Mouse (Mus musculus) T-helper 2 cell (primary cell): ENCODE results near the gene Polg2.
"Not testable (repeated sequence)": the region's sequence is repeated elsewhere in the genome, so short reads cannot be mapped to it uniquely, and the experiment has no call there.

Experiments
- in situ Hi-C: fragments of 300-600 bp; cut with MboI, MseI; formaldehyde crosslinking; loops from one replicate; pipeline ENCODE4 v1.15.1; 2025; ENCODE audit warnings: high pct_unique_total_duplicates

The Polg2 gene

GRCm38 (mm10) chr11:106779388-106780088, at the start of gene Polg2:
Gene Polg2, minus strand, starts transcription at chr11:106779537.
- in situ Hi-C loops = loop anchor here (10.0 kb wide), 1 partner anchor 245 kb away; no protein-coding TSS in a partner anchor

DNA sequence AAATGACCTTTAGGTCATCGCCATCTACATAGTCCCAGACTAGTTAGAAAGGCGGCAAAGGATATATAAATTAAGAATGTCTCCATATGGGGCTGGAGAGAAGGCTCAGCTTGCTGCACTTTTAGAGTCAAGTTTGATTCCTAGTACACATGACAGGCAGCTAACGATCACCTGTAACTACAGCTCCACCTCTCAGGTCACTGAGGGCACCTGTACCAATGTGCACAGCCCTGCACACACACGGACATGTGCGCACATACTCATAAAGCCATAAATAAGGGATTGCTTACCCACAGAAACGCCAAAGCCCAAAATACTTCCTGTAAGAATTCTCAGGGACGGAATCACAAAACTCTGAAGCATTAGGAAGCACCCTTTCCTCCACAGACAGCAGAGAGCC, 48.7 kb upstream of the Polg2 start:
- in situ Hi-C loops = no loop called here

DNA sequence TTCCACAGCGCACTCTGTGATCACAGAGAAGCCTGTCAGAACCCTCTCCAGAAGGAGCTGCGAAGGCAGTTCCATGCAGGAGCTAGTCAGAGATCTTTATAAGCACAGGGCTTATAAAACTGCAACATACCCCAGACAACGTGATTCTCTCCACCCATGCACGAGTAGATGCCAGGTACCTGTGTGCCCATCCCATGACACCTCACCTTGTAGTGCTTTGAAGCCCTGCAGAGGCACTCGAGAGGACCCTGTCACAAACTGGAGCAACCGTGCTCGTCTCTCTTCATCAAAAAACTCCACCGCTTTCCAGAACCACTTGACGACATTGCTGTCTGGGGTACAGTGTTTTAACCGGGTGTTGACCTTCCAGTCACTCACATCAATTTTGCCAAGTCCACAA, 45.1 kb upstream of the Polg2 start:
- in situ Hi-C loops = no loop called here

GRCm38 (mm10) chr11:106823741-106824140, 44.4 kb upstream of the Polg2 start:
- in situ Hi-C loops = no loop called here

- in situ Hi-C loops = no loop called here
Observed at GRCm38 (mm10) chr11:106822911-106823310, 43.6 kb upstream of the Polg2 start.

GRCm38 (mm10) chr11:106822491-106822890, 43.2 kb upstream of the Polg2 start:
- in situ Hi-C loops = no loop called here

DNA sequence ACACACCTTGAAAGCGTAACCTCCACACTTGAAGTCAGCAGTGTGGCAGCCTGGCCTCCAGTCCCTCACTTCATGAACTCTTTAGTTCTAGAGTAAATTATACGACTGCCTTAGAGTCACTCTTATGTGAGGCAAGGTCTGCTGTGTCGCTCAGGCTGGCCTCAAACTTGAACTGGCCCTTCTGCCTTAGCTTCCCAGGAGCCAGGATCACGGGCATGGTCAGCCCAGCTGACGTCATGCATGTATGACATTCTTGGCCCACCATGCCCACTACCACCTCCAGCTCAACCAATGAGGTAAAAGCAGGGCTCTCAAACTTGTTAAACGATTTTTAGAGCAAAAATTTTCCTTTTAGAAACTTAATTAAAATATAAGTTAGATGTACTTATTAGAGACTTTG, 42.1 kb upstream of the Polg2 start:
- in situ Hi-C loops = no loop called here

DNA sequence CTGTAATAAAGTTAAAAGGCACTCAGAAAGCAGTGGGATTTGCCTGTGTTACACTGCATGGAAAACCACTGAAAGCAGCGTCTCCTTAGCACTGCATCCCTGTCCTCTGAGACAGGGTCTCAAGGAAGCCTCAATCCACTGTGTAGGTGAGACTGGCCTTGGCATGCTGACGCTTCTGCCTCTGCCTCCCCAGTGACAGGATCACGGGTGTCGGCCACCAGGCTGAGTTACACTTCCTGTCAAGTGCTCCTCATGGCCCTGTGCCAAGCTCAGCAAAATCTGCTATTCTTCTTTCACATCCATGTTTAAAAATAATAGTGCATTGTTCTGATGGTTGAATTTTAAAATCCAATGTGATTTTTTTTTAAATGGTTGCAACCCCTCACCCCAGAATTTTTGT, 41.6 kb upstream of the Polg2 start:
- in situ Hi-C loops = no loop called here

DNA sequence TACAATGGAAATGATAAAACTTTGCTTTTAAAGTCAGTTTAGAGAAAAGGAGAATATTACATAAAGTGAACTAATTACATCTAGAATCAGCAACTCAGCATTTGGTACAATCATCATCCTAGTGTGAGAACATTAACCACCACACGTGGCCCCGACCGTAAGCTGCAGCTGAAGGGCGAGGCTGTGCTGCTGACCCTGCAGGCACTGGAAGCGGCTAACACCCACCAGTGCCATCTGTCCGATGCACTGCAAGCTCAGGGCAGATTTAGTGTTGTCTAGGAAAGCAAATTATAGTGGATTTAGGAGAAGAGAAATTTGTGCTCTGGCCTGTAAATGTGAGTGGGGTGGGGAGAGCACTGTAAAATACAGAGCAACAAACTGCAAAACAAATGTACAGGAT, 40.9 kb upstream of the Polg2 start:
- in situ Hi-C loops = no loop called here

DNA sequence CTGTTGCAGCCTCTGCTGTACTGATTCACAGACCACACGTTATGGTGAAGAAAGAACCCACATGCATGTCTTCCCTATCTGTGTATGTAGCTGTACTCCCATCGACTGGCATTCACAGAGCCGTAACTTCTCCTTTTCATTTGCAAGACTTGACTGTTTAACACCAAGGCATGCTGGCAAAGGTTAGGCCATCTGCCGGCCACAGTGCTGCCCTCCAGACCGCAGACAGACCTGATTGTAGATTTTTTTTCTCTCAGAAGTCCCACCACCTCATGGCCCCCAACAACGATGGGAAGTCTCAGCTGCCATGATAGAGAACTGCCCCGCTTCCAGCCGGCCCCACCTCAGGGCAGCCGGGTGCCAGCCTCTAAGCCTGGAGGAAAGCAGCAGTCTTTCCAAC, 40.3 kb upstream of the Polg2 start:
- in situ Hi-C loops = no loop called here

DNA sequence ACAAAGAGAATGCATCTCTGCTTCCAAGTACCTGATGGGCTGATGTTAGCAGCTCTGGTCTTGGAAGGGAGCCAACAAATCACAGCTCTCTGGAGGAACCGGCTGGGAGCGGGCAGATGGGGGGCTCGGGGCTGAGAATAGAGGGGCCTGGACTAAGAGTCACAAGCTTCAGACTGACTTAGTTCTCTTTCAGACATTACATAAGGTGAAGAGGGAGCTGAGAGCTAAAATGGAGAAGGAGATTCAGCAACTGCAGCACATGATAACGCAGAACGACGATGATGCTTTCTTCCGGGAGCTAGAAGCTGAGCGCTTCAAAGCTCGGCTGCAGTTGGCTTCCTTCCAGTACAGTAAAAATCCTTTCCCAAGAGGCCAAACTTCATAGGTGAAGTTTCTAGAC, 39.0 kb upstream of the Polg2 start:
- in situ Hi-C loops = no loop called here

- in situ Hi-C loops = no loop called here
Observed at GRCm38 (mm10) chr11:106817808-106818207, 38.5 kb upstream of the Polg2 start.

- in situ Hi-C loops = no loop called here
Observed at GRCm38 (mm10) chr11:106817156-106817555, 37.8 kb upstream of the Polg2 start.

DNA sequence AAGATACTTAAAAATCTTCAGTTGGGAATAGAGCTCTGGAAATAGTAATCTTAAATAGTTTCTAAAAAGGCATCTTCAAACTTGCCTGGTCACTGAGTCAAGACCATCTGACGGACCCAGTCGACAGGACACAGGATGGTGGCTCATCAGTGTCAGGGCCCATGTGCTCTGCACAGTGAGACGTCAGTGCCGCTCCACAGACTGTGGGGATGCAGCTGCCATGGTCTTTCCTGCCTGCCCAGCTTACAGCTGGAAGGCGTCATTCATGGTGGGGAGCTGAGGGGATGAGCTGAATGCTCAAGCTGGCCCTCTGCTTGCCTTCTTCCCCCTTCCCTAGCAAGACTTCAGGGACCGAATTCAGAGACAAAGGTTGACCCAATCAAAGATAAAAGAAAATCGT, 37.0 kb upstream of the Polg2 start:
- in situ Hi-C loops = no loop called here

DNA sequence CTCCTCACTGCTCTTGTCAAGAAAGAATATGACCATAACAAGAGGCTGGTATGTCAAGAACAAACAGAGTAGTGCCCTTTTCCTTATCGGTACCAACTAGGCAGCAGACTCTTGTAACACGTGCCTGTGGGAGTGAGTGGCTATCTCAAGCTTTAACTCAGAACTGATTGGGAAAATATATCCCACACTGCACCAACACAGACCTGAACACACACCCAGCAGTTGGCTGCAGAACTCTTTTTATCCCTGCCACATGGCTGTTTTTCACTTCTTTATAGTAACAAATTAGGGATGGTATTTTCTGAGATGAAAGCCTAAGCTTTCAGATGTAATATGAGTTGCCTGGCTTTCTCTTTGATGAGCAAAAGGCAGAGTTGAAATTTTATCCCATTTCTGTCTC, 36.4 kb upstream of the Polg2 start:
- in situ Hi-C loops = no loop called here

DNA sequence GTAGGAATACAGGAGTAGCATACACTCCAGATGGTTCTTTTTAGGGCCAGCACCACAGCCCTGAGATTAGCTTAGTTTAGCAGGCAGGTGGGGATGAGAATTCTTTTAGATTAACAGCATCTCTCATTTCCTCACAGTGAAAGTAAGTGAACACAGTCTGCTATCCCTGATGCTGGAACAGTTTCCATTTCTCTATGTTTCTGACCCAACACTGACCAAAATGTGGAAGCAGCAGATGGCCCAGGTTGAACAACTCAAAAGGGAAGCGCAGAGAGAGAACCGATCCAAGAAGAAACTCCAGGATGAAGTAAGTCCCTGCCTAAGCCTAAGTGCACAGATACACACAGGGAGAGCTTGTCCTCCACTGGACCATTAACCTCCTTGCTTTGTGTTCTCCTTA, 36.0 kb upstream of the Polg2 start:
- in situ Hi-C loops = no loop called here

GRCm38 (mm10) chr11:106814601-106815320, 35.4 kb upstream of the Polg2 start:
- in situ Hi-C loops = no loop called here

DNA sequence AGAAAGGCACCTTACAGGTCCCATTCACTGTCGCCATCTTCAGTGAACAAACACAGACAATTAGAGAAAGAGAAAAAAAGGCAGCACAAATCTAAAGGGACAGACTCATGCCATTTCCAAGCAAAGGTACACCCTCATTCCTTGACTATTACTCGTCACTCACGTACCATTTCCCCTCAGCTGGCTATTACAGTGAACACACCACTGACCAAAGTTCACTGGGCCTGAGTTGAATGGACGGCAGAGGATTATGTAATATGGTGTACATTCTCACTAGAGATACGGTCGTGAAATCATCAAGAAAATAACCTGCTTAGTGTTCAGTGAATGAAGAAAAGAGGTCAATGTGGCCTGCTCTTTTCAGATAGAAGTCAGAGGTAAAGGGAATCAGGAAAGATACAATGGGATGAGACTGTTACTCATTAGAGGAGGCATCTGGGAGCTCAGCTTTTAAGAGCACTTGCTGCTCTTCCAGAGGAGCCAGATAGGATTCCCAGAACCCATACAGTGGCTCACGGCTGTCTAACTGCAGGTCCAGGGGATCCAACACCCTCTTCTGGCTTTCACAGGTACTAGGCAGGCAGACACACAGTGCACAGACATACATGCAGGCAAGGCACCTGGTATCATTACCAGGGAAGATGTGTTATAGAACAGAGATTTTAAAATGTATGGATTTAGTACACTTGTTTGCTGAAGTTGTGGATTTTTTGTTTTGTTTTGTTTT, 33.2 kb upstream of the Polg2 start:
- in situ Hi-C loops = no loop called here

DNA sequence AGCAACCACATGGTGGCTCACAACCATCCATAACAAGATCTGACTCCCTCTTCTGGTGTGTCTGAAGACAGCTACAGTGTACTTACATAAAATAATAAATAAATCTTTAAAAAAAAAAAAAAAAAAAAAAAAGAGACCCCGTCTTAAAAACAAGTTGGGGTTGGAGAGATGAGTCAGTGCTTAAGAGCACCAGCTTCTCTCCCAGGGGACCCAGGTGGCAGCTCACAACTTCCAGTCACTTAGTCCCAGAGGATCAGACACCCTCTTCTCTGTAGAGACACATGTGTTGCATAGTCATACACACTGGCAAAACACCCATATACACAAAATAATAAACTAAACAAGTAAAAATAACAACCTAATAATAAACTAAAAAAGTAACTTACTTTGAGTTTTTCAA, 28.1 kb upstream of the Polg2 start:
- in situ Hi-C loops = not testable (repeated sequence)

DNA sequence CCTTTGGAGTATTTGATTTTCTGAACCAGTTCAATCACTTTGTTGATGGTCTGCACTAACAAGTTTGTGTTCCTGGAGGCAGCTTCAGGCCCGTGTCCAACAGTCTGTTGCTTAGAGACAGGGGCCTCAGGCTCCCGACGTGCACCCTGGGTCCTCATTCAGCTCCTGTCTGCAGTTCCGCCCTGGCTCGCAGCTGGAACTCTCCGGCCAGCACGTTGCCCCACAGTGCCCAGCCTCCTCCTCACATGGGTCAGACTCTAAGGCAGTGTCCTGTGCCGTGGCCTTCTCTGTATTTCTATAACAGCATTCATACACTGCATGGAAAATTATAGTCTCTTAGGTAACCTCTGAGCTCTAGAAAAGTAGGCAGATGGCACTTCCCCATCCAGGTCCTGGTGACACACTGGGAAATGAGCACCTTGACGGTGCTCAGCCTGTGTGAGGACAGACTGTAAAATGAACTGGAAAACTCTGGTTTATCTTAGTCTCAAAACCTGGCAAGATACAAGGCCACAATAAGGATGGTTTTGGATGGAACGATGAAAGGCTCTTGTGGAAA, 22.8 kb upstream of the Polg2 start:
- in situ Hi-C loops = no loop called here

- in situ Hi-C loops = no loop called here
Observed at GRCm38 (mm10) chr11:106795679-106796078, 16.3 kb upstream of the Polg2 start.

GRCm38 (mm10) chr11:106793846-106794245, 14.5 kb upstream of the Polg2 start:
- in situ Hi-C loops = no loop called here
